Mouse (Mus musculus) 3T3-L1 (cell line): ENCODE measurements at regions not wholly inside any gene's neighbourhood (a gene's known extent, or its start where the extent isn't known, plus 50 kb on each side); places are given as distances from the start of the nearest gene placed in this dataset.

Experiments used
- DNase-seq: peaks from one replicate; pipeline ENCODE4 v3.0.0-alpha.2; 2015; ENCODE audit warnings: low read depth, low spot score

- no peak for DNase-seq
Observed at GRCm38 (mm10) chr17:93260366-93261205, 61.8 kb downstream of the Adcyap1 start.

GRCm38 (mm10) chr17:93261206-93261504 lies 62.3 kb downstream of the Adcyap1 start:
- no peak for DNase-seq

GRCm38 (mm10) chr17:93306121-93306520 lies 107.3 kb downstream of the Adcyap1 start:
- no peak for DNase-seq

GRCm38 (mm10) chr17:93312139-93312538 lies 113.3 kb downstream of the Adcyap1 start:
- no peak for DNase-seq

- DNase-seq: no peak
Observed at GRCm38 (mm10) chr17:93312640-93313309, 114.0 kb downstream of the Adcyap1 start.

GRCm38 (mm10) chr17:93313310-93313688 lies 114.5 kb downstream of the Adcyap1 start:
- no peak for DNase-seq

GRCm38 (mm10) chr17:93314144-93314543 lies 115.3 kb downstream of the Adcyap1 start:
- DNase-seq: no peak

- DNase-seq: peak; percentile 85
Observed at GRCm38 (mm10) chr17:93321482-93321881, 122.7 kb downstream of the Adcyap1 start.

GRCm38 (mm10) chr17:93337576-93337975 lies 138.8 kb downstream of the Adcyap1 start:
- DNase-seq: no peak

GRCm38 (mm10) chr17:93355238-93355637 lies 156.4 kb downstream of the Adcyap1 start:
- no peak for DNase-seq

GRCm38 (mm10) chr17:93362926-93363325 lies 164.1 kb downstream of the Adcyap1 start:
- peak; percentile 31 for DNase-seq

- DNase-seq: no peak
Observed at GRCm38 (mm10) chr17:93377453-93378091, 178.8 kb downstream of the Adcyap1 start.

GRCm38 (mm10) chr17:93379789-93380398 lies 181.1 kb downstream of the Adcyap1 start:
- peak; percentile 98 for DNase-seq

GRCm38 (mm10) chr17:93390256-93390655 lies 191.4 kb downstream of the Adcyap1 start:
- DNase-seq: no peak

- no peak for DNase-seq
Observed at GRCm38 (mm10) chr17:93409329-93409728, 210.5 kb downstream of the Adcyap1 start.
